Mouse (Mus musculus) kidney, adult 11 months (tissue): Measurements from ENCODE around the gene Bcl2l1.

Source experiments
- DNase-seq: peaks from one replicate; pipeline ENCODE4 v3.0.0; 2022

The Bcl2l1 gene

DNA sequence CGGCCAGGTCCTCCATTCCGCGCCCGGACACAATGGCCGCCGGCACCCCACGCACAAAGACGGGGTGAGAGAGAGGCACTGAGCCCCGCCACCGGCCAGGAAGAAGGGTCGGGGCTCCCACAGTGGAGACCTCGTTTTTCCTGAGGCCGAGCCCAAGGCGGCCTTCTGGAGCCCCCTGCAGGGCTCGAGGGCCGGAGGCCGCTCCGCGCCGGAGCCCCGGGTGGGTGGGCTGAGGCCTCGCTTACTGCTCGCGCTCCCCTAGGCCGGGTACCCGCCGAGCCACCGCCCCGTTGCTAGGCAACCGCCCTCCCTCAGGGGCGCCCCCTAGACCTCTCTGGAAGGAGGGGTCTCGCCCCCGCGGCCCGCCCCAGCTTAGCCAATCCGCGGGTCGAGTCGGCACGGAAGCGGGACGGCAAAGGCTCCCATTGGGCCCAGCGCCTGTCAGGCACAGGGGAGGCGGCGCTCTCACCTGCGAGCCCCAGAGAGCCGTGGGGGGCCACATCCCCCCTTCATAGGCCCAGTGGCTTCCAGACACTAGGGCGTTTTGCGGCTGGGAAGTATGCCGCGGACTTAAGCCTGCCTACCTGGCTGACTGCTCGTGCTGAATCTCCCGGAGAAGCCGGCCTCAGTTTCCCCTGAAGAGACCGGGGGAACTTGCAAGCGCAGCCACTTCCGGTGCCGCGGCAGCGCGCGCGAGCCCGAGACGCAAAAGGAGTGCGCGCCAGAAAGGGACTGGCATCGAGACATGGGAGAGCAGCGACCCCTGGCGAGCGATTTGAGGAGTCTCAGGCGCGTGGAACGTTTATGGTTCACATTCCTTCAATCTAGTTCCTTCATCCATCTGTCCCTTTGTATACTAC, at the start of gene Bcl2l1:
TSS of gene Bcl2l1 (minus strand) at position 710 of the 860 bp plus-strand sequence.
- peak; percentile 98 for DNase-seq

DNA sequence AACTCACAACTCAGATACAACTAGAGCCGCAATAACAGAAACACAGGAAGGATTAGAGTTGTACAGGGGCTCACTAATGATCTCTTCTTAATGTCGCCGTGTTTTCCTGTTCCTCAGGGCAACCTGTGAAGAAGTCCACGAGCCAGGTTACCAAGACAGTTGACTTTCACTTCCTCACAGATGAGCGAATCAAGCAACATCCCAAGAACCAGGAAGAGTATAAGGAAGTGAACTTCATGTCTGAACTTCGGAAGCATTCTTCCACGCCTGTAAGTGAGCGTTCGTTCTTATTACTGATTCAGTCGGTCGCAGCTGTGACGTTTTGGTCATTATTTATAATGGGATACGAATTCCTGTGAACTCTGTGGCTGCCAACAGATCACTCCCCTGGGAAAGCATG, 49.4 kb upstream of the Bcl2l1 start:
- no peak for DNase-seq

DNA sequence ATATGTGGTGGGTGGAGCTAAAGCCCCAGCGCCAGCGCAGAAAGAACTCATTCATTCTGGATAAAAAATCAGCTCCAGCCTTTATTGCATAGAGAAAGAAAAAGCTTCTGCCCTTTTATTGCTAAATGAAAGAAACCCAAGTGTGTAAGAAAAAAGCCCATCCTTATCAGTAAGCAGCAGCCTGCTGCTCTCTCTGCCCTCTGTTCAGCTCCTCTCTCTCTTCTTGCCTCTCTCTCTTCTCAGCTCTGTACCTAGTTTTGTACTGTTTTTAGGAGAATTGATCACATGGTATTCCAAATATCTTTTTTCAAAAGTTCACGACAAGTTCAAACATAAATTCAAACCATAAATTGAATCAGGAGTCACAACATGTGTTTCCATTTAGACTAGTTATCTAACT, 46.7 kb upstream of the Bcl2l1 start:
- no peak for DNase-seq

DNA sequence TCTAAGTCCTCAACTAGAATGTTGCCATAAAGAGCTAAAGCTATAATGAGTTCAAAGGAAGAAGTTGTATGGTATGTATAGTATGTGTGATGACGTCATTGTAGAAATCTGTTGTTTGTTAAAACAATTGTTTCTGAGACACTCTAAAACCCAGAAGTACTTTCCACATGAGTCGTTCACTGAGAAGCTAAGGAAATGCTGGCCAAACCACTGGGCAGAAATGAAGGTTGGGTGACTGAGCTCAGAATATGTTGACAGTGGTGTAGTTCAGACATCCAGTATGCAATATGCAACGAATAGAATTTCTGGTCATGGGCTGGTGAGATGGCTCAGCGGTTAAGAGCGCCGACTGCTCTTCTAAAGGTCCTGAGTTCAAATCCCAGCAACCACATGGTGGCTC, 31.8 kb upstream of the Bcl2l1 start:
- no peak for DNase-seq

DNA sequence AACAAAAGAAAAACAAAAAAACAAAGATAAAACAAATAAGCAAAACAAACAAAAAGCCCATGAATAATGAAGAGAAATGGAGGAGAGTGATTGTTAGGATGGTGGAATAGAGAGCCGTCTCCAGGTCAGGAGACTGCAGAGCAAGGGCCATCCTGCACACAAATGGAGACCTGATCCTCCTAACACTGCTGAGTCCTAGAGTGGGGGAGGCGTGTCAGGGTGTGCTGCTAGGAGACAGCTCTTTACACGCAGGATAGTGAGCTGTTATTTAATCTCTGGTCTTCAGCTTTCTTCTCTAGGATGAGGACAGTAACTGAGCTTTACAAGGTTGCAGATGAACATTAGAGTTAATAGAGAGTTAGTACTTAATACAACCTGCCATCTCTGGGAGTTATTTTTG, 31.1 kb upstream of the Bcl2l1 start:
- no peak for DNase-seq

DNA sequence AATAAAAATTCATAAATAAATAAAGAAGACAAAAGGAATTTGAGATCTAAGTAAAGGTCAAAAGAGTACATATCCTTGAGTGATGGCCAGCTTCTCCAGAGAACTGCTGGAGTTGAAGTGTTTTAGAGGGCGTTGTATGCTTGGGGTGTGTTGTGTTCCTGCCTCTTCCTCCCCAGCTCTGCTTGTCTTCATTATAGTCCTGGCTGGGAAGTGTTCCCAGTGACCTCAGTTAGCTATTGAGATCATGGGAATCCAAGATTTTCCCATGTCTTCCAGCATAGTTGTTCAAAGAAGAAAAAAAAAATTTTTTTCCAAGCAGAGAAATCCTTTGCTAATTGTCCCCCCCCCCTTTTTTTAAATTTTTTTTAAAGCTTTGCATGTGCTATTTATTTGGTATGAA, 30.4 kb upstream of the Bcl2l1 start:
- DNase-seq, result no peak

DNA sequence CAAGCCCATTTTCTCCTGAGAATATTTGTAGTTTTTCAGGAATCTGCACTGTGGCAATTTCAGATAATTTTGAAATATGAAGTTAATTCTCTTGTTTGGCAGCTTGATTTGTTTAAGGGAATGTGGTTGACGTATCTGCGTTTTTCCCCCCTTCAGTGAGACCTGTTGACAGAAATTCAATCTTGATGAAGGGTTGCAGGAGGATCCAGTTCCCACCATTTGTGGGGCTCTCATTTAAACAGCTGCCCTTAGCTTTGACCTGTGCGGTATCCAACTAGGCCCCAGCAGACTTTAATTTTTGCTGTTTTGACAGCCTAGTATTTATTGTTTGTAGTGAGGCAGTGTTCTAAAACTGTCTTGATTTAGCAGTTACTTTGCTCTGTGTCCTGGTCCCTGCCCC, 28.0 kb upstream of the Bcl2l1 start:
- DNase-seq, result no peak

DNA sequence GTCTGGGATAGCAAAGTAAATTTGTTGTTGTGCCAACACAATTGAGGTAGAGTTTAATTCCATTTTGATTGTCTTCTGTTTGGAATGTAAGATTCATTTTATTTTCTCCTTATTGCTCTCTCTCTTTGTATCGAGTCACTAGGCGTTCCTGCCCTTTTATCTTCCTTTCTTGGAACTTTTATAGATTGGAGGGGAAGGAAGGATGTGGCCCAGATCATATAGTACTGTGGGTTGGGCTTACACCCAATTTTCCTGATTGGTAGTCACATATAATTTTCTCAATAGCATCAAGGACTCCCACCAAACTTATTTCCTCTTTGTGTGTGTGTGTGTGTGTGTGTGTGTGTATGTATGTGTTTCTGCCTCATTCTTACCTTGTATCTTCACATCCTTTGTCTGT, 16.9 kb upstream of the Bcl2l1 start:
- DNase-seq, result no peak

DNA sequence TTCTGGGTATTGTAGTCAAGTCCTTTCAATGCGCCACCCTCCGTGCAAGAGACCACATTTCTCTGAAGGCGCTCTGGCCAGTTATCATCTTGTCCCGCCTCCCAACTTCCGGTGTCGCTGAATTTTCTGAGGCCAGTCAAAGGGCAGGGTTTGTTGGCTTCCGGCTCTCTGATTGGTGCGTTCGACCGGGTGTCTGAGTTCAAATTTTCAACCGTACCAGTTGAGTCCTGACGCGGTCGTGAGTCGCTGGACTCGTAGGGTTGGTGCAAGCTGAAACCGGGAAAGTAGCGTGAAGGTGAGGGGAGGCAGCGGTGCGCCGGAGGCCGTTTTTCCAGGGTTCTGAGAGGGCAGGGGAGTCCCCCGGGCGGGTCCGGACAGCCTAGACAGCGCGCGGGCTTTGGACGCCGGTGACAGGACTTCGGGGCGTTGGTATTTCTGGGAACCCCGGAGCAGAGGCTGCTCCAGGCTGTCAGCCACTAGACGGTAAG, 16.3 kb upstream of the Bcl2l1 start, which contains the start of gene Tpx2:
TSS of gene Tpx2 (plus strand) at position 150 of the 488 bp plus-strand sequence.
- peak; percentile 97 for DNase-seq

DNA sequence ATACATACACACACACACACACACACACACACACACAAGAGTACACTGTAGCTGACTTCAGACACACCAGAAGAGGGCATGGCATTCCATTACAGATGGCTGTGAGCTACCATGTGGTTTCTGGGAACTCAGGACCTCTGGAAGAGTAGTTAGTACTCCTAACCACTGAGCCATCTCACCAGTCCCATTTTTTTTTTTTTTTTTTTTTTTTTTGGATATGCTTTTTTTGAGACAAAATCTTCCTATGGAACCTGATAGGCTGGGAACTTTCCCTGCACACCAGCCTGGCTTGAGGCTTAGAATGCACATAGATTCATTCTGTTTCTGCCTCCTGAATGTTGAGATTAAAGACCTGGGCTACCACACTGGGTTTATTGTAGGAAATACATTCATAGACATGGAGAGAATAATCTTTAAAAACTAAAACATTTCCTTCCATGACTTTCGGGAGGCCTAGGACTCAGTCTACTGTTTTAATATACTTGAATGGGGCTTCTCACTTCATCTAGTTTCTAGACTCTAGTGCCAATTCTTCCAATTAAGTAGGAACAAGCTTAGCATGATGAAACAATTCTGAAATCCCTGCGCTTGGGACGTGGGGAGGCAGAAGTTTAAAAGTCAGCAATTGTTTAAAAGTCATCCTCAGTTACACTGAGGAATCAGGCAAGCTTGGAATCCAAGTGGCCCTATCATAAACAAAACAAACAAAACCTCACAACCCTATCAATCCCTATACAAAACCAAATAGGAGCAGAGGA, 15.7 kb upstream of the Bcl2l1 start:
- DNase-seq, result no peak

DNA sequence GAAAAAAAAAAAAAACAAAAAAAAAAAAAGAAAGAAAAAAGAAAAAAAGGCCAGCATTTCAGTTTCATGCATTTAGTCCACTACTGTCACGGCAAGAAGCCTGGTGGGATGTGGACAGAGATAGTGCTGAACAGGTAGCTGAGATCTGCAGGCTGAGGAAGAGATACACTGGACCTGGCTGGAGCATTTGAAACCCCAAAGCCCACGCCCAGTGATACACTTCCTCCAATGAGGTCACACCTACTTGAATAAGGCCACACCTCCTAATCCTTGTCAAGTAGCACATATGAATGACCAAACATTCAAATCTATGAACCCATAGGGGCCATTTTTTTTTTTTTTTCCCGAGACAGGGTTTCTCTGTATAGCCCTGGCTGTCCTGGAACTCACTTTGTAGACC, 11.2 kb upstream of the Bcl2l1 start:
- DNase-seq, result no peak

DNA sequence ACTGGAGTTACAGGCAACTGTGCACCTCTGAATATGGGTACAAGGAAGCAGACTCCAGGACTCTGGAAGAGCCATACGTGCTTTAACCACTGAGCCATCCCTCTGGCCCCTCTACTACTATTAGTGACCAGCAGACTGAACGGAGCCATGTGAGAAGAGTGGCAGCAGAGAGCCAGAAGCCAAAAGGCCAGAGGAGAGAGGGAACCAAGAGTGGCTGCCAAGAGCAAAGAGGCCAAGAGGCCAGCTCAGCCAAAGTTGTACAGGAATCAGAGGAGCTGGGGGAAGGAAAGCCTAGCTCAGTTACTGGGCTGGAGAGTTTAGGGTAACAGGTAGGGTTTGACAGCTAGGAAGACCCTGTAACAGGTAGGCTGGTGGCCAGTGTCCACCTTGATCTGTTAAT, 7.7 kb upstream of the Bcl2l1 start:
- DNase-seq, result peak; percentile 48

DNA sequence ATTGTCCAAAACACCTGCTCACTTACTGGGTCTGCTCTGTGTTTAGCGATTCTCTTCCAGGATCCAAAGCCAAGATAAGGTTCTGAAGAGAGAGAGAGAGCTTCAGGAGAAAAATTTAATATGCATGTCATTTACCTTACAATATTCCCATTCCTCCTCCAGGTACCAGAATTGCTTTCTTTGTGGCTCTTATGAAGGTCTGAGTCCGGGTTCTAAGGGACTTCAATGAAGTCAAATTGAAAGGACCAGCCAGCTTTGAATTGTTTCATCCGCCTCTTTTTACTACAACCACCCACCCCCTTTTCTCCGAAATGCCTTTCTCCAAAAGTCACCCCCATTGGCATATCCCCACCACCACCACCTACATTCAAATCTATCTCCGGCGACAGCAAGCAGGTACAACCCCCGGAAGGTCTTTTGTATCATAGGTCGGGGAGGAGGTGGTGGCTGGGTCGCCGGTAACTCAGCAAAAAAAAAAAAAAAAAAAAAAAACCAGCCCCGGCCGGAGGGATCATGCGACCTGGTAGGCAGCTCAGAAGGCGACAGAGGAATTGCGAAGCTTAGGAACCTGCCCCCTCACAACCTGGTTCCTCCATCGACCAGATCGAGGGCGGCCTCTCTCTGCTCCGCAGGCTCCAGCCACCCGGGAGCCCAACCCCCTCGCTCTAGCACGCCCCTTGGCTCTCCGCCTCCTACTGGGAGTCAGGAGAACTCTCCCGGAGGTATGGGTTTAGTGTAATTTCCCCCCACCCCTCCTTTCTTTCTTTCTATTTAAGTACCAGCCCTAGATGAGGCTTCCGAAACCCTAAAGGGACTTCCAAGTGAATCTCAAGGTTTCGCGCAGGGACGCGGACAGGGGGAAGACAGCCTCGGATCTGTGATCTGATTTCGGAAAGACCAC, 1.3 kb downstream of the Bcl2l1 start:
- peak; percentile 93 for DNase-seq

DNA sequence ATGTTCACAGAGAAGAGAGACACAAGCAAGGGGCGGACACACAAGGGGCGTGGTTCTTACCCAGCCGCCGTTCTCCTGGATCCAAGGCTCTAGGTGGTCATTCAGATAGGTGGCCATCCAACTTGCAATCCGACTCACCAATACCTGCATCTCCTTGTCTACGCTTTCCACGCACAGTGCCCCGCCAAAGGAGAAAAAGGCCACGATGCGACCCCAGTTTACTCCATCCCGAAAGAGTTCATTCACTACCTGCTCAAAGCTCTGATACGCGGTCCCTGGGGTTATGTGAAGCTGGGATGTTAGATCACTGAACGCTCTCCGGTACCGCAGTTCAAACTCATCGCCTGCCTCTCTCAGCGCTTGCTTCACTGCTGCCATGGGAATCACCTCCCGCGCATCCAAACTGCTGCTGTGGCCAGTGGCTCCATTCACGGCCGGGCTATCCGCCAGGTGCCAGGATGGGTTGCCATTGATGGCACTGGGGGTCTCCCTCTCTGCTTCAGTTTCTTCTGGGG, 2.1 kb downstream of the Bcl2l1 start:
- peak; percentile 52 for DNase-seq

DNA sequence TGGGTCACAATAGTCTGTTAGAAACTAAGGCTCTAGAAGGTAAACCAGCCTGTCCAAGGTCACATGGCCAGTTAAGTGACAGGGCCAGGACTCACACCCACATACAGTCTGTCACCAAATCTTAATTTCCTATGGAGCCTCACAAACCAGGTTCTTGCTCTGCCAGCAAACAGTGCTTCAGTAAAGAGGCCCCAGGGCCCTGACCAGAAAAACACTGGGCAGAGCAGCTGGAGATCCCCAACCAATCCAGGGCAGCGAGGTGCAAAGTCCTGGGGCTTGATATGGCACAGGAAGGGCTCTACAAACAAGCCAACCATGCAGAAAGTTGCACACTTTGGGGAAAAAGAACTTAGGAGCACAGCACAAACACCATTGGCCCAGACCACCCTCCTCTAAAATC, 3.0 kb downstream of the Bcl2l1 start:
- peak; percentile 81 for DNase-seq

DNA sequence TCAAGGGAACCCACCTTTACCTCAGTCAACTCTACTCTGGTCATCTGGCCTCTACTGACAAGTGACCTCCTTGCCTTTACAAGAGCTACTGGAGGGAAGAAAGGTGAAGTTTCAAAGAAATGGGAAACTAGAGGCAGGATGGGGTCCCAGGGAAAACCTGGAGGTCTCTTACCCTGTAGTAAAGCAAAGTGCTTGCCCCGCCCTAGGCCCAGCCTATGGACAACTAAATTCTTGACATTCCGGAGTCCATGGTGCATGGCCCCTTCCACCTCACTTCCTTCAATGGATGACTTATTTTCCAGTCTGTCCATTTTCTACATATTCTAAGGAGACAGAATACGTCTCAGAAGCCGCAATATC, 3.5 kb downstream of the Bcl2l1 start:
- DNase-seq, result peak; percentile 82

DNA sequence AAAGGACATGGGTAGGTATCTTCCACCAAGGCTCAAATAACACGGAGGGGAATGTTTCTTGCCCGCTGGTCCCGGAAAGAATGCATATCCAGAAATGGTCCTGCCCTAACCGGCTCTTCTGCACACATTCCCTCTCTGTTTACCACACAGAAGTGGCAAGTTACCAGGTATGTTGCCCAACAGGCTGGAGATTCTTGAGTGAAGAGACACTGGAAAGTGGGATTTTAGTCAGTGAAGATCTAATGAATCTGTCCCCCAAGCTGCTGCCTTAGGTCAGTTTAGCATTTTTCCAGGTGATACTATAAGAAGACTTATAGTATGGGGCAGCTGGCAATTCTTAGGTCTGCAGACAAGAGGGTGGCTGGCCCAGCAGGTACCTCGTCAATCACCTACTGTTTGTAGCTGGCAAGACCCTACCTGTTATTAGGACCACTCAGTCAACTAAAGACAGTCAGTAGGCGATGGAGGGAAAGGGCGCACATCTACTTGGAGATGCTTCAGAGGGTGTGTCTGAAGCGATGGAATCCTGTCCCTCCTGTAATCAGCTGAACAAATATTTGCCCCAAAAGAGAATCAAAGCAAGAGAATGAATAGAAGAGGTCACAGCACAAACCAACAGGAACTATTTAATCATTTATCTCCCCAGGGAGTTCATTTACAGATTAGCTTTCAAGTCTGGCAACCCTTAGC, 4.1 kb downstream of the Bcl2l1 start:
- no peak for DNase-seq

DNA sequence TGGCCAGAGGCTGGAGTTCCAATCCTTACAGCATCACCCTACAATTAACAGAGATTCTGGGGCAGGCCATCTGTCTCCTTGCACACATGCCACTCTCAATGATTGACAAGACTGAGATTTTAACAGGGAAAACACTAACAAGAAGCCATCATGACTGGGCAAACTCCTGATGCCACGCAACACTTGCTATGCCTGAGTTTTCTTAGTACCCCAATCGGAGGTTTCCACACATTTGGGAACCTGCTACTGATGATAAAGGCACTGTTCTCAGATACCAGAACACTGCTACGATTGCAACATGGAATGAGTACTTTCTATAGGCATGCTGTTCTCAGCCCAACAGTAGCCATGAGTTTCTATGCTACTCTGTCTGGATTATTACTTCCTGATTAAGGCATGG, 5.0 kb downstream of the Bcl2l1 start:
- DNase-seq, result no peak

DNA sequence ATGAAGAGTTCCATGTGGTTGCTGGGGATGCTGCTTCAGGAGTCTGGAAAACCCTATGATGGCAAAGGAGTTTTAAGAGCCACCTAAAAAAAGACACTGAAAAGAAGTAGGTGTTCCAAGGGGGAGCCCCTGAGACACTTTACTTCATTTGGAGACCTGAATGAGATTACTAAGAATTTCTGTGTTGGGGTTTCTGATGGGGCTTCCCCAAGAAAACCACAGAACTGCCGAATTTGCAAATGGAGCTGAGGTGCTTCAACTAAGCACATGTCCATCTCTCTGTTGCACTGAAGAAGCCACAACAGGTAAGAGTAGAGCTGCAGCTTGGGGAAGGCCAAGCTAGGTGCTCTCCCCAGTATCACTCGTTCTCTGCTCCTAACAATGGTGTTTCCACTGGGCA, 5.8 kb downstream of the Bcl2l1 start:
- no peak for DNase-seq

DNA sequence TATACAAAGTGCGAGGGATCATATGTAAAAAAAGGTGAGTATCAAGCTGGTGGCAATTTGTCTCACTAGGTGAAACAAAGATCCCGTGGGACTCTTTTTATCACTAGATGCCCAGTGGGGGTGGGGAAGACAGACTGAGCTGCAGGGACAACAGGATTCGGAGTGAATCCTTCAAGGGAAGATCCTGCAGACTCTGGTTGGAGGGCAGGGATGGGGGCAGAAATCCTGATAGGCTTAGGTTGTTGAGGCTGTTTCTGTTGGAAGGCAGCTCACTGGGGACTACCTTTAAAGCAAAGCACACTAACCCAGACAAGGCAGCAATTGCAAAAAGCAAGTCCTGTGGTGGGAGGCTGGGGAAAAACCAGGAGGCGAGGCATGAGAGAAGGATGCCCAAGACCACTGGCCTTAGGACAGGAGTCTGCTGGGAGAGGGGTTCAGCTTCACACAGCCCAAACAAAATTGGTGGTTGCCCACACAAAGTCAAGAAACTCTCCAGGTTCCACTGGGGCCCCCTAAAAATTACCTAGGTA, 6.3 kb downstream of the Bcl2l1 start:
- DNase-seq, result no peak

DNA sequence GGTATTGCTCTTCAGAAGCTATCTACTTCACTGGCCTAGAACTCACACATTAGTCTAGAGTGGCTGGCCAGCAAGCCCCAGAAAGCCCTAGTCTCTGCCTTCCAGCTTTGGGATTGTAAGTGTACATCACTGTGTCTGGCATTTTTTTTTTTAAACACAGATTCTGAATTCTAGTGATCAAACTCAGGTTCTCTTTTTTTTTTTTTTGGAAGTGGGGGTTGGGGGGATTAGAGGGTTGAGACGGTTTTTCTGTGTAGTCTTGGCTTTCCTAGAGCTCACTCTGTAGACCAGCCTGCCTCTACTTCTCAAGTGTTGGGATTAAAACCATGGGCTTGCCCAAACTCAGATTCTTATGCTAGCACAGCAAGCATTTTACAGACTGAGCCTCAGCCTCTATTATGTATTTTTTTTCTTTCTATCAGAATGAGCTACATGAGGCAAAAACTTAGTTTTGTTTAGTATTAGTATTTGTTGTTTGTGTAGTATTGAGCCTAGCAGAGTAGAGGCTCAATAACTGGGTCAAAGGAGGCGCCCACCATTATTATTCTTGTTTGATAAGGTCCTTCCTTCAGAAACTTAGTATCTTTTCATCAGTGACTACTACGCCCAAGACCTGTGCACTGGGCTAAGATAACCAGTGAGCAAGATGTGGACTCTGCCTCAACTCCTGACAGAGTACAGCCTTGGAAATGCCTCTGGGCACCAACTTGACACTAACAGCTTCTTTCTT, 6.9 kb downstream of the Bcl2l1 start:
- DNase-seq, result no peak
